Mouse (Mus musculus) 3134 (cell line): ENCODE results near the gene Gng7.

Source experiments
- DNase-seq: peaks from one replicate; pipeline ENCODE4 v3.0.0-alpha.2; 2011; ENCODE audit warnings: low spot score; ENCODE audit not compliant: insufficient read length; ENCODE audit errors: extremely low read depth

The Gng7 gene

DNA sequence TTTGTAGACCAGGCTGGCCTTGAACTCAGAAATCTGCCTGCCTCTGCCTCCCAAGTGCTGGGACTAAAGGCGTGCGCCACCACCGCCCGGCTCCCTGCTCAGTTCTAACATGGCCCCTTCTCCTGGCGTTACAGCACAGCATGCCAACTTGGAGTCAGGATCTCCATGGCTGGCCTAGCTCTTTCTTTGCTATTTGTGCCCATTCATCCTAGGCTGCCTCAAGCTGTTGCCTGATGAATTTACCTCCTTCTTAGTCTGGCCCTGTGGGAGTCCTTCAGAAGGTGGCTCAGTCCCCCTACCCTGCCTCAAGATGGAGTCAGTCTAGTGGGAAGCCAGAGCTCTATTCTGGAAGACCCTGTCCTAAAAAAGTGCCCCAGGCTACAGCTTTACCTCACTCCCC is 12.1 kb upstream of the Gng7 start:
- no peak for DNase-seq

DNA sequence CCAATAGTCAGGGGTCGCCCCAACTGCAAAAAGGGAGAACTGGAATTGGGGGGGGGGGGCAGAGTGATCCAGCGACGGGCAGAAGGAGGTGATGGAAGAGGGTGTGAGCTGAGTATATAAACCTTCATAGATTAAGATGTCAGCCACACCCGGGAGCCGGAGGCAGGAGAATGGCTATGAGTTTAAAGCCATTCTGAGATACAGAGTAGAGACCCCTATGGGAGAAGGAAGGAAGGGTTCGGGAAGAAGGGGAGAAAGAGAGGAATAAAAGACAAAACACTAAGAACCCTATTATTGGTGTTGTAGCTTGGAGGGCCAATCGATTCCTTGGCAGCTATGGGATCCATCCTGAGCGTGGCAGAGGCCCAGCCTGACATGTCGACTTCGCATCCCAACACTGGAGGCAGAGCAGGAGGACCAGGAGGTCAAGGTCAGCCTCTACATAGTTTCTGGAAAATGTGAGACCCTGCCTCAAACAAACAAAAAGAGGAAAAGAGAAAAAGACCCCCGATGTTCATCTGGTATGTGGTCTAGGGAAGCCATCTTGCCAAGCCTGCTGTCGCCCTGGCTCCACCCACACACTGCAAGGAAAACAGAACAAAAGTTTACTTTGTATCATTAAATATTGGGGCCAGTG is 11.0 kb upstream of the Gng7 start, which contains the start of gene Diras1:
Diras1 (minus strand) TSS at position 24 of the 637 bp plus-strand sequence.
- DNase-seq: no peak

DNA sequence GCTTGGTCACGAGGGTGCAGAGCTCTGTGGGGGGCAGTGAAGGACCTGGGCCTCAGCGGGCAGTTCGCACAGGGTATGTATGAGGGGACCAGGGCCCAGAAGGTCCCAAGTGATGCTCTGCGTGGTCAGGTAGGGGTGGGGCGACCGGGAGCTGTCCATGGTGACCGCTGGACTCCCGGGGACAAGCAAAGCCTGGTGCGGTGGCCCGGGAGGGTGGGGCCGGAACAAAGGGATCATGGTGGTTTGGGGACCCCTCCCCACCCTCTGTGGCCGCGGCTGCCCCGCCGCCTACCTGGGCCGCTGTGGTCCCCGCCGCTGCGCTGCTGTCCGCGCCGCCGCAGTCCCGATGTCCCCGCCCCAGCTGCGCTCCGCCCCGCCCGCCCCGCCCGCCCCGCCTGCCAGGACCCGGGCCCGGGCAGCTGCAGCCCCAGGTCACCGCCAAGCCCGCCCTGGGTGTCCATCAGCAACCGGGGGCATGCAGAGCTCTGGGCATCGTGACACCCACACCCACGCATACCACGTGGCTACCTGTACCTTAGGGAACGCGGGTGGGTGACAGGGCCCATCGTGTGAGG is 10.4 kb upstream of the Gng7 start:
- no peak for DNase-seq

DNA sequence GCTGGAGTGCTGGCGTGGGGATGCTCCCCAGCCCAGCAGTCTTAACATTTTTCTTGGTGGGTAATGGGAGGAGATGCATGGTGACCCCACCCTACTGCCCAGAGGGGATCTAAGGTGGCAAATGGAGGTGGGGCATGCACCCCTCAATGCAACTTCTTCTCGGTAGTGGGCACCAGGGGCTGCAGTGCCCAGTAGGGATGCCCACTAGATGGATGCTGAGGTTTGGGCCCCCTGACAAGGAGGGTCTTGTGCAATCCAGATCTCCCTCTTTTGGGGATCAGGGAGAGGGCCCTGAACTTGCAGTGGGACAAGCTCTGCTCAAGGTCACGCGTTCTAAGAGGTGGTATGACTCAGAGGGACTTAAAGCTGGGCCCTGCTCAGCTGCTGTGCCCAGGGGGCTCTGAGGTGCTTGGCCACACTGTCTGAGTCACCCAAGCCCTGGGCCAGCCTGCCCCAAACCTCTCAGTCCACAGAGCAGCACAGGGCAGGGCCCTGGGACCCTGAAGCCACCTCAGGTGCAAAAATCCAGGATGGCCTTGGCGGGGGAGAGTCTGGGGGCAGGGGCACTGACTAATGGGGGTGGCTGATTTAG is 9.7 kb upstream of the Gng7 start:
- DNase-seq: peak; percentile 56

DNA sequence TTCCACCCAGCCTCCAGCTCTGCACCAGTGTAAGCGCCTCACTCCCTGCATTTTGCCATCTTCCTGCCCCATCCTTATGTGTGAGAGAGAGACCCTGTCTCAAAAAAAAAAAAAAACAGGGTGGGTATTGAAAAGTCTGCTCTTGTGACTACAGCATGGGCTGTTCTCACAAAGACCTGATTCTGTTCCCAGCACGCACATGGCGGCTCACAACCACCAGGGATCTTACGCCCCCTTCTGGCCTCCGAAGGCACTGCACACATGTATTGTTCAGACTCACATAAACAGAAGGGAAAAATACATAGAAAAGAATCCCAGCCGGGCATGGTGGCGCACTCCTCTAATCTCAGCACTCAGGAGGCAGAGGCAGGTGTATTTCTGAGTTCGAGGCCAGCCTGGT is 8.0 kb upstream of the Gng7 start:
- no peak for DNase-seq

DNA sequence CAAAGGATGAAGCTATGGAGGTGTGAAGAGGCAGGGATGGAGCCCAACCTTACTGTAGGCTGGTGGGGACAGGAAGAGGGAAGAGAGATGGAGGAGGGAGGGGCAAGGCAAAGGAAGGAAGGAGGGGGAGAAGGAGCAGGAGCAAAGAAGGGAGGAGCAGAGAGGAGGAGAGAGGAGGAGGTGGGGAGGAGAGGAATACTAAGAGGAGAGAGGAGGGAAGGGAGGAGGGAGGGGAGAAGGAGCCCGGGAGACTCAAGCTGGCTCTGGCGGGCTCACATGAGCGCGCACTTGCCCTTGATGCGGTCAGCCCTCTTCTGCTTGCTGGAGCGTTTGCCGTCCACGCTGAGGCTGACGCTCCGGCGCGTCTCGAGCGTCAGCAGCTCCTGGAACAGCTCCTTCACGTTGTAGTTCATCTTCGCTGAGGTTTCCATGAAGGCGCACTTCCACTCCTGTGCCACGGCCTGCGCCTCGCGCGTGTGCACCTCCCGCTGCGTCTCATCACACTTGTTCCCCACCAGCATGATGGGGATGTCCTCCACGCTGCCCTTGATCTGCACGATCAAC is 6.9 kb upstream of the Gng7 start:
- DNase-seq: no peak

DNA sequence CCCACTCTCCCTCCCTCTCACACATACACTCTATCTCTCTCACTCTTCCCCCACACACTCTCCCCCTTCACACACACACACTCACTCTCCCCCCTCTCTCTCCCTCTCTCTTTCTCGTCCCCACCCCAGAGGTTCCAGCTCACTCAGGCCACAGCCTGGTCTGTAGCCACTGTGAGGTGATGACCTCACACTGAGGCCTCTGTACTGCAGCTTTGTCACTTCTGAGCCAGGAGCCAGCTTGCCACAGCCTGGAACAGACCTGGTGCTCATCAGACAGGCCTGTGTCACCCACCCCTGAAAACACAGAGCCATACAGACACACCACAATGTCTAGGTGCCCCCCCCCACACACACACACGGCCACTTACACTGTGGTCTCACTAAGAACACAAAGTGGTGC is 5.5 kb upstream of the Gng7 start:
- DNase-seq: peak; percentile 61

DNA sequence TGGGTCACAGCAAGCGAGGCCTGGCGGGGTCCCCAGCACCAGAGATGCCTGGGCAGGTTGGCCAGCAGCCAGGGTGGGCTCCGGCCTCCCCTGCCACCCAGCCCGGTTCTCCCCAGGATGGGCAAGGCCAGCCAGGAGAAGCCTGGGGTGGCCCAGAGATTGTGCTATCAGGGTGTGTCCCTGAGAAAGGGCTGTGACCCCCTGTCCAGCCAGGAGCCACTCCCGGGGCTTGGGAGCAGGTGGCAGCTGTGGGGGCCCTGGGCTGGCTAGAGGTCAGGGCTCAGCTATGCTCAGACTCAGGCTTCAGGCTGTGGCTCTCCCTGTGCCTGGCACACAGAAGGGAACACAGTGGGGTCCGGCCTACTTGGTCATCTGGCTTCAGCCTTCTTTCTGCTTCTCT is 4.9 kb upstream of the Gng7 start:
- DNase-seq: no peak

DNA sequence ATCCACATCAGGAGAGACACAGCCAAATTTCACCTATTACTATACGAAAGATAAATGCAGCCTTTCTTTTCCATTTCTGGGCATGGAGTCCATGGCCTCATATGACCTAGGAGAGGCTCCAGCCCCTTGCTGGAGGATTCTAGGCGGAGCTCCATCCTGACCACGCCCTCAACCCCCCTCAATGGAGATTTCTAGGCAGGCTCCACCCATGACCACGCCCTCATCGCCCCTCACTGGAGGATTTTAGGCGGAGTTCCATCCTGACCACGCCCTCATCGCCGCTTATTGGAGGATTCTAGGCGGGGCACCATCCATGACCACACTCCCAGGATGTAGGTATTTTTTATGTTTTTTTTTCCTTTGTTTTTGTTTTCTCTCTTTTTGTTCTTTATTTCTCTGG is 3.6 kb upstream of the Gng7 start:
- DNase-seq: no peak

DNA sequence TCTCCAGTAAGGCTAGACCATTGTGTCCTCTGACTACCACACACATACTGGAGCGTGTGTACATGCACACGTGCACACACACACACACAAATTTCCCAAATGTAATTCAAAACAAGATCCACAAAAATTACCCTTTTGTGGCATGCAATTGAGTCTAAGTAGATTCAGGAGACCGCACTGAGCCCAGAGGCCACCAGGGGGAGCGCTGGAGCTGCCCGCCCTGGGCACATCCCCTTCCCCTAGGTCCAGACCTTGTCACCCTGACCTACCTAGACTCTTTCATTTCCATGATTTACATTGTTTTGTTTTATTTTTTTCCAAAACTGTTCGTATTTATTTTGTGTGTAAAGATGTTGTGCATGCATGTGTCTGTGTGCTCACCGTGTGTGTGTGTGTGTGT is 1.9 kb upstream of the Gng7 start:
- DNase-seq: peak; percentile 70

DNA sequence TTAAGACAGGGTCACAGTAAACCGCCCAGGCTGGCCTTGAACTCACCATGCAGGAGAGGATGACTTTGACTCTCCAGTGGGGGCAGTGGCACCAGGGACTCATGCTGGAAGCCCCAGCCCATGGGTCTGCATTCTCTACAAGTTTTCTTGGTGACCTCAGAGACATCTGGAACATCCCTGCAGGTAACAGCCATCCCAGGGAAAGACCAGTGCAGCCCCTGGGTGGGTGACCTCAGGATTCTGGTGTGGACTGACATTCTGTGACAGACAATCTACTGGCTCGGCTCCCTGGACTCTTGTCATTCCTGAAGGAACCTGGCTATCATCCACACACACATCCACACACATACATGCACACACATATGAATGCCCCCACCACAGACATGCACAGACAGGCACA is 921 bp upstream of the Gng7 start:
- no peak for DNase-seq

DNA sequence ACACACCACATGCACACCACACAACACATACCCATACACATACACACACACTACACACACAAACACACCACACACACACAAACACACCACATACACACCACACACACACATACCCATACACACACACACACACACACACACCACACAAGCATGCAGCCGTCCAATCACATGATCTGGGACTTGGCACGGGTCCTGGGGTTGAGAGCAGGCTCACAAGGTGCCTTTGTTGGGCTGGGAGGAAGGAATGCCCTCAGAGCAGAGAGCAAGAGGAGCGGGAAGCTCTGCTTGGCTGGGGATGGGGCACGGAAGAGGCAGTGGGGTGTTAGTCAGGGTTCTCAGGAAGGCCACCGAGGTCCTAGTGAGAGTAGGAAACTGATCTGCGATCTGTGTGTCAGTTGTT is 3.9 kb downstream of the Gng7 start:
- DNase-seq: no peak

DNA sequence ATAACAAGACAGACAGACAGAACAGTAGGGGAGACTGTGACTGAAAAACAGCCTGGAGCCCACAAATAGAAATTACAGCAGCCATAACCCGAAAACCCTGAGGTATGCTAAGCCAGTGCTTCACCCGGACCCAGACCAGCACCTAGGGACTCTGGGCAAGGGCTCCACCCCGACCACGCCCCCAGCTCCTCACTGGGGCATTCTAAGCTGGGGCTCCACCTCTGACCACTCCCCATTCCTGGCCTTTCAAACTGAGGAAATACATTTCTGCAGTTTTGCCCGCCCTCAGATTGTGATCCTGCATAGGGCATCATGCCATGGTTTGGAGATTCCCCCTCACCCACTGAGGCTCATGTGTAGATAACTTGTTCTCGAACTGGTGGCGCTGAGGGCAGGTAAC is 7.5 kb downstream of the Gng7 start:
- no peak for DNase-seq

DNA sequence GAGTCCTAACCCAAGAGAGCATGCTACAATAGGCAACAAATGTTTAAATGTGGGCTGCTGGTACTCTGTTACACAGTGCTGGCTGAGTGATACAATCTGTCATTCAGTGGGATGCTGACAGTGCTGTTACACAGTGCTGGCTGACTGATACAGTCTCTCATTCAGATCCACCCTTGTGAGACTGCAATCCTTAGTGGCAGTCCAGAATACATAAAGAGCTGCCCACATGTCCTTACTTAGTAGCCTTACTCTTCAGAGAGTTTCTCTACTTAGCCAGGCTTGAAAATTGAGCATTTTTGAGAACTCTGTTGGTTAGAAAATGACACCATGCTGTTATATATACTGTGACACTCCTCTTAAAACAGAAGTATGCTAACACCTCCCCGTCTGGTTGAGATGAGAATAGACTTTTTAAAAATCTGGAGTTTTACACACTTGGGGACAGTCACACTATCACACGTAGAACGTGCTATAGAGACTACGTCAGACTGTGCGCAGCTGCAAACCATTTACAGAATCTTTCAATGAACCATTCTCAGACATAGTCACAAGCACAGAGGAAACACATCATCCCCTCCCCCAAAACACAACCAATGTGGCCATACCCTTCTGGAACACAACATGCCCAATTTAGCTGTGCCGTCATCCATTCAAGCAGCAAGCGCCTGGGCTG is 8.6 kb downstream of the Gng7 start:
- DNase-seq: no peak

DNA sequence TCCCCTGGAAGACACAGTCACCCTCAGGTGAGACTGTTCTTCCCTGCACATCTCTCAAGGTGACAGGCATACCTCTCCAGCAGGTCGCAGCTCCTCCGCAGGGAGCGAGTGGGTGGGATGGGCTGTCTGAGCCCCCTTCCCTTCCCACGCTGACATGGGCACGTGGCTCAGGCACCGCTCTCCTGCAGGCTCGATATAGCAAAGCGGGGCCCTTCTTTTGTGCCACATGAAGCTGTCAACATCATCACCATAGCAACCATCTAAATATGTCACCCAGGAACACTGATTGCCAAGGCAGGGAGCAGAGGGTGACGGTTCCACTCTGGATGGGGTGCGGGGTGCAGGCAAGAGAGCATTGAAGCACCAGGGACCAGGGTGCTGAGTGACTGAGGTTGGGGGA is 13.6 kb downstream of the Gng7 start:
- no peak for DNase-seq

DNA sequence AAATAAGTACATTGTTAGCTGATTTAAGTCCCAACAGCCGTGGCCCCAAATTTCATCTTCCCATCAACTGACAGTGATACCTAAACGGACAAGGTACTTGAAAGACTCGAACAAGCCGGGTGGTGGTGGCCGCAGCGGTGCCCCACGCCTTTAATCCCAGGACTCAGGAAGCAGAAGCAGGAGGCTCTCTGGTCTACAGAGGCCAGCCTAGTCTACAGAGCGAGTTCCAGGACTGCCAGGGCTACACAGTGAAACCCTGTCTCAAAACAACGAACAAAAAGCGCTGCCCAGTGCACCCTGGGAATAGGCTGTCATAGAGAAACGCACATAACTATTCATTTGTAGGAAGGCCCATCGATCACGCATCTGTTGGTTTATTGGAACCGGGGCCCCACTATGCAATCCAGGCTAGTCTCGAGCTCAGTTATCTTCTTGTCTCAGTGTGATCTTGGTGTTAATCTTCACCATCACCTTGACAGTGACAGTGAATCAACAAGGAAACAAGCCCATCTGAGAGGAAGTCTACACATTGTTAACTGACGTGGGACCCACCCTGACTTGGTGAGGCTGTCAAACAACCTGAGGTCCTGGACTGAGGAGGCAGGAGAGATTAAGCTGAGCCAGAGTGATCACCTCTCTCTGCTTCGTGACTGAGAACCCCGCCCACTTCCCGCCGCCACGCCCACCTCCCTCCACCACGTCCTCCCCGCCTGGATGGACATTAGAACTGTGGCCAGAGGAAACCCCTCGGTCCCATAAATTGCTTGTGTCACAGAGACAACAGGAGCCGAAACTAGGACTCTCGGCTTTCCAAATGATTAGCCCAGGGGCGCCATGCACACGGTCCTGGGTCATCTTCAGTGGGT is 14.3 kb downstream of the Gng7 start:
- DNase-seq: no peak

DNA sequence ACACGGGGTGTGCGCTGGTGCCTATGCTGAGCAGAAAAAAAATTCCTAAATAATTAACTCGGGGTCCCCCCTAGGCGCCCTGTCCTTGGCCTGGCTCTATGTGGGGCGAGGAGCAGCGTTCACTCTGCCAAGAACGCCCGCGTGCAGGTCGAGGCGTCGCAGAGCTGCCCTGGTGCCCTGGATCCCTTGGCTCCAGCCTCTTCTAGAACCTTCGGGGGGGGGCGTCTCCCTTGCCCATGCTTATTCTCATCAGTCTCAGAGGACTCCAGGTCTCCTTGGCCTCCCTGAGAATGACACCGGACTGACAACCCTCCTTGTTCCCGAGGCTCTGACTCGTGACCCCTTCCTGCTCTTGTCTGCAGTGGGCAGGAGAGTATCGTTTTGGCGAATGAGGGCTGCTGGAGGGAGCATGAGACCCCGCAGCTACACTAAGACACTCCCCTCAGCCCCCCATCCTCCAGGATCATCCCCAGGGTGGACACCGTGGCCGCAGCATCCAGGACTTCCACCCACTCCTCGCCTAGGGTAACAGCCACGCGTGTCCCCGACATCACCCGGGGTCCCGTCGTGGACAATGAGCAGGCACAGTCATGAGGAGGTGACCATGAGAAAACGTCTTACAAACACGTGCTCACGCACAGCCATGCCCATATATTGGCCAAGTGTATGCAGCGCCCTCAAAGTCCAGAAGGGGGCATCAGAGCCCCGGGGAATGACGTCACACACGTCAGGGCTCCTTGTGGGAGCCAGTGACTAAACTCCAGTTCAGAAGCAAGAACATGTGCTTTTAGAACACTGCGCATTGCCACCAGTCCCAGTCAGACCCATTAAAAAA is 15.2 kb downstream of the Gng7 start:
- DNase-seq: peak; percentile 88

DNA sequence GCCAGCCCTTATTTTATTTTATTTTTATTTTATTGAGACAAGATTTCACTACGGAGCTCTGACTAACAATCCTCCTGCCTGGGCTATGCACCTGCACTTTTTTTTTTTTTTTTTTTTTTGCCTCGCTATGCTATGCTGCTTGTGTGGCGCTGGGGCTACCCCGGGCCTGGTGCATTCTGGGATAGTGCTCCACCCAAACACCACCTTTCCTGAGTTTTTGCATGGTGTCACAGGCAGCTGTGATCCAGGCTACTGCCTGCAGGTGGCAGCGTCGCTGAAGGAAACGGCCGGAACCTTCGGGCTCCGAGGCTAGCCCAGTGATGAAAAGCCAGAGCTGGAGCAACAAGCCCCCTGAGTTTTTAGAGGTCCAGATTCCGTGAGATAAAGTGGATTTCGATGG is 16.0 kb downstream of the Gng7 start:
- peak; percentile 62 for DNase-seq

DNA sequence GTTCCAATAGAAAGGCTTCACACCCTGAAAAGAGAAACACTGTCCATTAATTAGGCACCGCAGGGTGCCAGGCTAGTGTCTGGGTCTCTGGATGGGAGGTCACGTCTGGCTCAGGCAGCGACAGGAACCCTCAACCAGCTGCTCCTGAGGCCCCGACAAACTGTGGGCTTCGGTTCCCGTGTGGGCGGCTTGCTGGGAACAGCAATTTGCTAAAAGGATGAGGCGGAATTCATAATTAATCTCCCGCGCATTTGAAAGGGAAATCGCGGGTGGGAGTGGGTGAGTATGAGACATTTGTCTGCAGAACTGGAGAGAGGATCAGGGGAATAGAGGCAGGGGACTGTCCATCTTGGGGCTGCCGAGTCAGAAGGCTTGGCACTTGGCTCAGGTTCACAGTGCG is 16.7 kb downstream of the Gng7 start:
- DNase-seq: no peak

DNA sequence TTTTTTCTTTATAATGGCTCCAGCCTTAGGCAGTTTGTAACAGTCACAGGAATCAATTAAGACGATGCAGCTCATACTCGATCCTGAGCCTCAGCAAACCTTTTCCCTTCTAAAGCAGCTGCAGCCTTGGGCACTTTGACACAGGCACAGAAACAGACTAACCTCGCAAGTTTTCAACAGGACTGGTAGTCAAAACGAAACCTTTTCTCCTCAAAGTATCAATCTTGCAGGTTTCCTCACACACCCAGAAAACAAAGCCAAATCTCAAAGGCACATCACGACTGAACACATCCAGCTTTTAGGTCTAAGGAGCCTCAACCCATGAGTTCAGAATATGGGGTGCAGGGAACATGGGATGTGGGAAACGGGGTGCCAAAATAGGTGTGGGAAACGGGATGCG is 17.4 kb downstream of the Gng7 start:
- no peak for DNase-seq
